Mouse (Mus musculus) right cerebral cortex, adult 2 months (tissue): Measurements from ENCODE around the gene Vangl2.

Experiments
- DNase-seq, 2 experiments: peaks; one replicate each; pipeline ENCODE4 v3.0.0; 2021 to 2022; ENCODE audit warnings: low spot score in 2 of 2

The Vangl2 gene

GRCm38 (mm10) chr1:172028394-172029275 lies at the start of gene Vangl2:
TSS of gene Vangl2 (minus strand) at chr1:172028444.
- DNase-seq = no peak

GRCm38 (mm10) chr1:172077981-172078380 lies 49.7 kb upstream of the Vangl2 start:
- no peak for DNase-seq

GRCm38 (mm10) chr1:172072604-172073003 lies 44.4 kb upstream of the Vangl2 start:
- DNase-seq = no peak

- no peak for DNase-seq
These were observed 43.3 kb upstream of the Vangl2 start for GRCm38 (mm10) chr1:172071556-172071955.

- no peak for DNase-seq
These were observed 42.0 kb upstream of the Vangl2 start for GRCm38 (mm10) chr1:172070227-172070626.

GRCm38 (mm10) chr1:172064613-172065141 lies 36.4 kb upstream of the Vangl2 start:
- no peak for DNase-seq

- no peak for DNase-seq
These were observed 35.2 kb upstream of the Vangl2 start for GRCm38 (mm10) chr1:172063291-172064023.

GRCm38 (mm10) chr1:172062101-172062500 lies 33.9 kb upstream of the Vangl2 start:
- no peak for DNase-seq

GRCm38 (mm10) chr1:172061217-172061616 lies 33.0 kb upstream of the Vangl2 start:
- DNase-seq = no peak

GRCm38 (mm10) chr1:172060659-172061058 lies 32.4 kb upstream of the Vangl2 start:
- no peak for DNase-seq

- no peak for DNase-seq
These were observed 30.6 kb upstream of the Vangl2 start for GRCm38 (mm10) chr1:172058874-172059273.

GRCm38 (mm10) chr1:172058321-172058720 lies 30.1 kb upstream of the Vangl2 start:
- DNase-seq = no peak

GRCm38 (mm10) chr1:172057491-172057921 lies 29.3 kb upstream of the Vangl2 start, which contains the start of gene Nhlh1:
TSS of gene Nhlh1 (minus strand) at chr1:172057573.
- no peak for DNase-seq

- peak in 1 of 2 experiments; percentile 44 for DNase-seq
These were observed 28.0 kb upstream of the Vangl2 start for GRCm38 (mm10) chr1:172056251-172056650.

GRCm38 (mm10) chr1:172053541-172054440 lies 25.5 kb upstream of the Vangl2 start:
- peak; percentile 17 to 53 for DNase-seq

- no peak for DNase-seq
These were observed 24.6 kb upstream of the Vangl2 start for GRCm38 (mm10) chr1:172052766-172053279.

- DNase-seq = no peak
These were observed 21.0 kb upstream of the Vangl2 start for GRCm38 (mm10) chr1:172049131-172049782.

- DNase-seq = no peak
These were observed 20.0 kb upstream of the Vangl2 start for GRCm38 (mm10) chr1:172048241-172048734.

- peak; percentile 66 to 67 for DNase-seq
These were observed 18.7 kb upstream of the Vangl2 start for GRCm38 (mm10) chr1:172046938-172047337.

GRCm38 (mm10) chr1:172046410-172046809 lies 18.2 kb upstream of the Vangl2 start:
- no peak for DNase-seq
